Mouse (Mus musculus) small intestine, adult 2 months (tissue): ENCODE measurements around the gene Maml3. TPM values are rescaled to one million over a fixed set of nuclear protein-coding genes. Genes with fewer than 3 reads are reported as not detected.

Source experiments
- H3K27ac ChIP-seq: fragments of 200-500 bp; 2 replicates; pipeline ENCODE4 v1.5.1; 2012; ENCODE audit warnings: low read depth, low read length, control low read depth, inconsistent platforms; ENCODE audit not compliant: insufficient read depth
- H3K27me3 ChIP-seq: fragments of 200-500 bp; 2 replicates; pipeline ENCODE4 v1.6.1; 2012; ENCODE audit warnings: mild to moderate bottlenecking, moderate library complexity, low read length, inconsistent platforms; ENCODE audit not compliant: control insufficient read depth, insufficient read depth
- H3K36me3 ChIP-seq: fragments of 200-500 bp; 2 replicates; pipeline ENCODE4 v1.6.1; 2012; ENCODE audit warnings: mild to moderate bottlenecking, low read length, control low read depth, inconsistent platforms; ENCODE audit not compliant: control insufficient read depth, insufficient read depth
- H3K4me1 ChIP-seq: fragments of 200-500 bp; 2 replicates; pipeline ENCODE4 v1.6.1; 2012; ENCODE audit warnings: low read length, inconsistent platforms, mixed read lengths; ENCODE audit not compliant: control insufficient read depth, insufficient read depth, insufficient read length
- H3K4me3 ChIP-seq: fragments of 200-500 bp; 2 replicates; pipeline ENCODE4 v1.5.1; 2012; ENCODE audit warnings: low read depth, mild to moderate bottlenecking, control low read depth, inconsistent platforms, low read length, moderate library complexity
- CTCF ChIP-seq: fragments of 200-500 bp; IDR thresholded peaks from 2 replicates; pipeline ENCODE4 v1.5.1; 2012; ENCODE audit warnings: low read depth, mild to moderate bottlenecking, control low read depth, inconsistent platforms, low read length, moderate library complexity, mixed read lengths; ENCODE audit not compliant: insufficient replicate concordance, insufficient read length; ENCODE audit errors: extremely low read depth
- POLR2A ChIP-seq: fragments of 200-500 bp; IDR thresholded peaks from 2 replicates; pipeline ENCODE4 v1.6.1; 2012; ENCODE audit warnings: low read depth, mild to moderate bottlenecking, control low read depth, inconsistent platforms, low read length, moderate library complexity
- WGBS: fragments of 180-500 bp; shearing (Covaris S2); methylation state at CpG from one replicate; pipeline ENCODE4 v1.1.7; 2018; 5-methylcytosine and 5-hydroxymethylcytosine counted together
- polyA plus RNA-seq: library from polyadenylated mRNA; depleted of rRNA; stranded (reverse); fragments of >200 nt; gene quantifications from 2 replicates; pipeline ENCODE4 v1.2.3, GENCODE M21; 2012

The Maml3 gene
- polyA plus RNA-seq, 1 experiment, result 3.2 TPM

DNA sequence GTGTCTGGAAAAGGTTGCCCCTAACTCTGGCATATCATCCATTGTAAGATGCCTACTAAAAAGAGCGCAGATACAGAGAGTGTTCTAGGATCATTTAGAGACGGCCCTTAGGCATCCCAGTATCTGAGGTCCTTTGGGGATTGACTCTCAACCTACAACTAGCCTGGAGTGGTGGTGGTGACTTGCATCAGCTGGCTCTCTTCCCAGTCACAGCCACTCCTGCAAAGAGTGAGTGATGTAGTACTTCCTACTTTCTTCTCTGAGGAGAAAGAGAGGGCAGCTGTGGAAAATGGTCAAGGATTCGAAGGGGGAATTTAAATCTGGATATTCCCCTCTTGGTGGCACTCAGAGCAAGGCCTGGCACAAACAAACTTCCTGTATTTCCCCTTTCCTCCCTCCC lies 385.5 kb downstream of the Maml3 start:
- Histone ChIP-seq H3K4me3 (no peak overlapping the region), H3K27me3 (no peaks in the 10 kb centered on the region), H3K27ac (no peak overlapping the region), H3K36me3 (no peaks in the 10 kb centered on the region), H3K4me1 (peaks cover 8% of the 10 kb centered on the region; the same call in 1 of the 2 replicates)
- TF ChIP-seq POLR2A (no peak), CTCF (no peak)
- 70% methylated on average over 3 of the region's 3 CpGs for WGBS

DNA sequence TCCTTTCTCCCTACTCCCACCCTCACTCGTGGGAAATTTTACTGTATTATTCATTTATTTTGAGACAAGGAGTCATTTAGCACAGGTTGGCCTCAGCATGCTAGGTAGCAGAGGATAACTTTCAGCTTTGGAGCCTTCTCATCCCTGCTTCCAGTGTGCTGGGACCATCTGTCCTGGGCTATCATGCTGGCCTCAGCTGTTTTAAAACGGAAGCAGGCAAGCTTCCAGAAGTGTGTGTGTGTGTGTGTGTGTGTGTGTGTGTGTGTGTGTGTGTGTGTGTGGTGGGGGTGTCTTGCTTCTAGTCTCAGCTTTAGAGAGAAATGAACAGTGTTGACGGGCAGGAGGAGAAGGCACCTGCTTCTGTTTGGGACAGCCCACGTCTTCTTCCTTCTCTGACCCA lies 387.0 kb downstream of the Maml3 start:
- TF ChIP-seq POLR2A, result no peak
- TF ChIP-seq CTCF, result no peak
- Histone ChIP-seq H3K27ac (no peak overlapping the region), H3K4me1 (peaks cover 8% of the 10 kb centered on the region; the same call in 1 of the 2 replicates), H3K36me3 (no peaks in the 10 kb centered on the region), H3K4me3 (no peak overlapping the region), H3K27me3 (no peaks in the 10 kb centered on the region)
- WGBS, result 50% methylated on average over 4 of the region's 4 CpGs

DNA sequence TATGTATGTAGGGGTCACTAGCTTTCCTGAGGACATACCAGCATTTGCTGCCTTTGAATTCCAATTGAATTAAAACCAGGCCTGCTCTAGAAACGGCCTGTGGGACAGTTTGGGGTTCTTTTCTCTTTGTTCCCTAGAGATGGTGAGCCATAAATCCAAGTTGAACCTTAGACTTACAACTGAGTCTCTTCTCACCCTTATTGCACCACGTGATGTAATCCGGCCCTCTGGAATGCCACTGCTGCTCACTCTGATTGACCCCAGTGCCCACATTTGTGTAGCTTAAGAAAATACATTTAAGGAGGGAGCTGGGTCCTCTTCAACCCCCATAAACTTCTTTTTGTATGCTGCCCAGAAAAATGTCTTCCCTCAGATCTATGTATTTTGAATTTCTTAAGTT lies 387.4 kb downstream of the Maml3 start:
- Histone ChIP-seq H3K4me3 (no peak overlapping the region), H3K4me1 (peaks cover 8% of the 10 kb centered on the region; the same call in 1 of the 2 replicates), H3K36me3 (no peaks in the 10 kb centered on the region), H3K27ac (no peak overlapping the region), H3K27me3 (no peaks in the 10 kb centered on the region)
- TF ChIP-seq CTCF, result no peak
- no peak for TF ChIP-seq POLR2A
- 34% methylated on average over 3 of the region's 3 CpGs for WGBS

DNA sequence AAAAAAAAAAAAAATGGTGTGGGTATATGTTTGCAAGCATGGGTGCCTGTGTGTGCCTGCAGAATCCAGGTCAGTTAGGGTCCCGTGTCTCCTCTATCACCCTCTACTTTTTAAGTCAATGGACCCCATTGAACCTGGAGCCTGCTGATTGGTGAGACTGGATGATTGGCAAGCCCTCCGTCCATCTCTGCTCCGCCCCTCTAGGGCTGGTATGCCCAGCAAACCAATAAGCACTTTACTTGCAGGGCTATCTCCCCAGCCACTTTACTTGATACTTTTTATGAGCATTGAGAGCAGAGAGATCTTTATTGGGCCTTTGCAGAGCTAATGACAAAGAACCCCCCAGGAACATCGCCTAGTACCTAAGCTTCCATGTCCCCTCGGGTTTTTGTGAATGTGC lies 390.4 kb downstream of the Maml3 start:
- Histone ChIP-seq H3K27me3 (no peaks in the 10 kb centered on the region), H3K36me3 (no peaks in the 10 kb centered on the region), H3K4me1 (peaks cover 8% of the 10 kb centered on the region; the same call in 1 of the 2 replicates), H3K27ac (no peak overlapping the region), H3K4me3 (no peak overlapping the region)
- WGBS, result 85% methylated on average over 5 of the region's 5 CpGs
- TF ChIP-seq POLR2A (no peak), CTCF (no peak)

DNA sequence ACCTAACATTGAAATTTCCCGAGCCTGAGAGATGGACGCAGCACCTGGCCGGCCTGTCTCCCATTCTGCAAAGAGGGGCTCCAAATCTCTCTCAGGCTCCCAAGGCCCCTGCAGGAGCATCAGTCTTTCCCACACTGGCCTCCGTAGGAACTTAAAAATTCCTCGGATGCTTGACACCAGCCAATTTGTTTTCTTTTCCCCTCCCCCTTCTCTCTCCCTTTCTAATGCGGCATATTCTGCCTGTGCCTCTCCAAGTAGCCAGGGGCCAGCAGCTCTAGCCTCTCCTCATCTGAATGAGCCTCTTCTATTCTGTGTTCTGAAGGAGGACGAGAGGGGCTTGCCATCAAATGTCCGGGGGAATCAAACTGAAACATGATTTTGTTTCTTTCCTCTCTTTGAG lies 391.6 kb downstream of the Maml3 start:
- no peaks in the 10 kb centered on the region for H3K36me3 ChIP-seq
- TF ChIP-seq POLR2A, result no peak
- no peak for TF ChIP-seq CTCF
- H3K4me1 ChIP-seq, result peaks cover 8% of the 10 kb centered on the region; the same call in 1 of the 2 replicates
- no peak overlapping the region for H3K4me3 ChIP-seq
- no peak overlapping the region for H3K27ac ChIP-seq
- H3K27me3 ChIP-seq, result no peaks in the 10 kb centered on the region
- WGBS, result 75% methylated on average over 8 of the region's 8 CpGs

DNA sequence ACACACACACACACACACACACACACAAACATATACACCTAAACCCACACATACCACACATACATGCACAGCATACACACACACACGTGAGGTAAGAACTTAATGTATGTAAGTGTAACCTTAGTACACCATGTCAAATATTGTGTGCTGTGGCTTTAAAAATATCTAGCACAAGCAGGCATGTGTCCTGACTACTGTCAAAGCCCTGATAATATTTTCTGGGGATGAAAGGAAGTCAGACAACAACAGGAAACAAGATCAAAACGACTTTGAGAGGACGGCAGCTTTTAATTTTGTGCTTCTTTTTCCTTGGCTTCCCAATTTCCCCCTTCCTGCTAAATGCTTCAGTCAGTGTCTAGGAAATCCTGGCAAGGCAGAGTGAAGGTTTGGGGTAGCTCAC lies 392.5 kb downstream of the Maml3 start:
- H3K27ac ChIP-seq, result no peak overlapping the region
- peaks cover 4% of the 10 kb centered on the region; the same call in 1 of the 2 replicates for H3K4me1 ChIP-seq
- TF ChIP-seq CTCF (no peak), POLR2A (no peak)
- 42% methylated on average over 3 of the region's 3 CpGs for WGBS
- H3K36me3 ChIP-seq, result no peaks in the 10 kb centered on the region
- H3K4me3 ChIP-seq, result no peak overlapping the region
- no peaks in the 10 kb centered on the region for H3K27me3 ChIP-seq

DNA sequence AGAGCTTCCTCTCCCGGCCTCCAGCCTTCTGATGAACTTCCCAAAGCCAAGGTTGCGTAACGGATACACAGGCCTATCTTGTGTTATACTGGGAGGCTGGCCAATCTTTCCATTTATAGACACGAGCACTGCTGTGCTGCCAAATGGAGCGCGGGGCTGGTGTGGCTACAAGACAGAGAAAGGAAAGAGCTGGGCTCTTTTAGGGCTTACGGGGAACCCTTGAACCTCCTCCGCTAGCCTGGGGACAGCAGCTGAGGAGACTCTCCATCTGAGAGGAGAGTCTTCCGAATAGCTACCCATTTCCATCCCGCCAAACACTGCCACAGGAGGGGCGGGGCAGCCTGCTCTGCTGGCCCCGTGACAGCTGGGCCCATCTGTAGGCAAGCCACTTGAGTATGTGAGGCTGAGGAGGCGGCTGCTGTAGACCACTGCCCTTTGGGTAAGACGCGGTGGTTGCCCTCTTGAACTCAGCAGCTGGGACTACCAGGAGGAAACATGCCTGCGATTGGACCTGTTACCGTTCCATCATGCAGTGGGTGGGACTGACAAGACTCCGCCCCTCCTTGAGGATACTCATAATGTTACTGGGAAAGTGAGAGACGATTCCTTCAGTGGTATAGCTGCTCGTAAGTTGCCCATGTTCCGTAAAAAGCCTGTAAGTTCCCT lies 396.0 kb downstream of the Maml3 start:
- Histone ChIP-seq H3K4me3 (peak overlapping the region; percentile 66), H3K36me3 (no peaks in the 10 kb centered on the region), H3K27me3 (no peaks in the 10 kb centered on the region), H3K4me1 (no peaks in the 10 kb centered on the region; the same call in 1 of the 2 replicates), H3K27ac (peak overlapping the region; percentile 88)
- 0 out of 2 replicates have a peak, but pooled peaks have one; percentile 20 for TF ChIP-seq POLR2A
- no peak for TF ChIP-seq CTCF
- 16% methylated on average over 21 of the region's 21 CpGs for whole genome bisulfite sequencing

DNA sequence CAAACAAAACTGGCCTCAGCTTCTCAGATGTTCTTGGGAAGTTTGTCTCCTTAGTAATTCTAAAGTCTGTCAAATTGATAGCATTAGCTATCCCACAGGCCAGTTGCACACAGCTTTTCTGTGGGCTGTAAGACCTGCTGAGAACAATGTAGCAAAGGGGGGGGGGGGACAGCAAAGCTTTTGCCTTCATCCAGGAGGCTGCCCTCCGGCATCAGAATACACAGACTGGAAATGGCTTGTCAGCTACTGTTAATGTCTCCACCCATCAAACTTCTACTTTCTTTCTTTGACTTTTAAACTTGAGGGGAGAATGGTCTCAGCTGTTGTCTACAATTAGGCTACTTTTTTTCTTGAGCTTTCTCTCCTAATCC lies 396.5 kb downstream of the Maml3 start:
- no peaks in the 10 kb centered on the region for H3K27me3 ChIP-seq
- no peaks in the 10 kb centered on the region for H3K36me3 ChIP-seq
- H3K27ac ChIP-seq, result peak overlapping the region; percentile 61
- no peak for TF ChIP-seq CTCF
- TF ChIP-seq POLR2A, result no peak
- H3K4me1 ChIP-seq, result no peaks in the 10 kb centered on the region; the same call in 1 of the 2 replicates
- WGBS, result 69% methylated on average over 1 of the region's 1 CpGs
- H3K4me3 ChIP-seq, result no peak overlapping the region
